In genomic region chr15:63601543-63601942, GRCm38 (mm10) we compare ENCODE assay signal across 9 mouse cellular contexts.
DNase-seq lines count a peak whose midpoint lies in the region; ATAC-seq and TF ChIP-seq lines count a peak whose summit lies in the region.
"Had no signal": no experiment of that assay in that cellular context is flagged by ENCODE, and none has a peak within 500 bp of the region (broad histone marks: within the 10 kb centered on the region; RNA-seq: fewer than 3 reads in every experiment).

No protein-coding gene starts in this region.

- intact Hi-C loops in left cerebral cortex, adult 2 months (cut with DNase I): loop anchor here (2.0 kb wide), 1 partner anchor 1619 kb away; no protein-coding TSS in a partner anchor

- no peak overlapping the region for H3K27ac ChIP-seq in heart, embryonic 12.5 days (ENCODE audit: poor library complexity, severe bottlenecking)
- no peak overlapping the region for H3K27ac ChIP-seq in MEL (ENCODE audit: control insufficient read depth, low read depth, low read length)
- H3K27ac ChIP-seq in left cerebral cortex, adult 2 months: no peak overlapping the region
- H3K27ac ChIP-seq: lung, embryonic 15.5 days had no signal

- H3K4me1 ChIP-seq in heart, embryonic 12.5 days (replicated peaks): no peaks in the 10 kb centered on the region
- no peaks in the 10 kb centered on the region for H3K4me1 ChIP-seq in MEL (ENCODE audit: control insufficient read depth in 1 of 2, insufficient read depth in 2 of 2, low read length in 2 of 2)
- H3K4me1 ChIP-seq: lung, embryonic 15.5 days had no signal

- no peaks in the 10 kb centered on the region for H3K79me2 ChIP-seq in MEL (ENCODE audit: control insufficient read depth, insufficient read depth, low read length, poor library complexity)

- H3K27me3 ChIP-seq in heart, embryonic 12.5 days (replicated peaks): no peaks in the 10 kb centered on the region
- no peaks in the 10 kb centered on the region for H3K27me3 ChIP-seq in MEL (ENCODE audit: control insufficient read depth in 1 of 2, insufficient read depth in 2 of 2, low read length in 2 of 2)
- H3K27me3 ChIP-seq in splenic B cell, adult 2 months (ENCODE audit: control insufficient read depth, insufficient read depth, low read length, poor library complexity, severe bottlenecking): no peaks in the 10 kb centered on the region
- H3K27me3 ChIP-seq: lung, embryonic 15.5 days had no signal

- H3K4me2 ChIP-seq in heart, embryonic 12.5 days: no peak overlapping the region
- H3K4me2 ChIP-seq: lung, embryonic 15.5 days had no signal

- TF ChIP-seq CTCF in MEL (IDR thresholded peaks at IDR 0.05 in 2 of 3, conservative IDR thresholded peaks at IDR 0.05 in 1 of 3; ENCODE audit: control insufficient read depth in 1 of 3, insufficient read depth in 1 of 3, low read depth in 2 of 3, low read length in 3 of 3, poor library complexity in 1 of 3, severe bottlenecking in 1 of 3): peak in 2 of 3 experiments; percentile 22 to 28; a peak in 3 of 6 replicates
- TF ChIP-seq CTCF in left cerebral cortex, adult 2 months (IDR thresholded peaks at IDR 0.05): peak; percentile 72

- H3K36me3 ChIP-seq in heart, embryonic 12.5 days: no peaks in the 10 kb centered on the region
- H3K36me3 ChIP-seq in MEL (ENCODE audit: control insufficient read depth in 1 of 2, insufficient read depth in 2 of 2, low read length in 2 of 2): no peaks in the 10 kb centered on the region
- no peaks in the 10 kb centered on the region for H3K36me3 ChIP-seq in splenic B cell, adult 2 months (ENCODE audit: control insufficient read depth, insufficient read depth, low read length, poor library complexity, severe bottlenecking)
- H3K36me3 ChIP-seq: lung, embryonic 15.5 days had no signal

- ATAC-seq in heart, embryonic 12.5 days (ENCODE audit: insufficient number of reproducible peaks, low FRiP score): no peak

- TF ChIP-seq POLR2A in MEL (IDR thresholded peaks at IDR 0.05; ENCODE audit: control insufficient read depth in 1 of 2, insufficient read depth in 1 of 2, low read depth in 1 of 2, low read length in 2 of 2, poor library complexity in 1 of 2): no peak

- DNase-seq in heart, adult 18-20 months: peak; percentile 31 to 53
- DNase-seq in MEL (ENCODE audit: low read depth, low spot score): no peak
- DNase-seq in embryo, embryonic 11.5 days (ENCODE audit: low read depth, low spot score): peak; percentile 37
- peak; percentile 65 for DNase-seq in heart, postnatal 4 days
- DNase-seq in left cerebral cortex, adult 2 months (ENCODE audit: extremely low spot score in 1 of 2, low spot score in 2 of 2): peak in 1 of 2 experiments; percentile 22
- peak; percentile 62 for DNase-seq in mesoderm, embryonic 11.5 days (ENCODE audit: low read depth, low spot score)
- peak; percentile 63 for DNase-seq in splenic B cell, adult 2 months (ENCODE audit: low read depth, low spot score)

- no peak overlapping the region for H3K4me3 ChIP-seq in heart, embryonic 12.5 days
- H3K4me3 ChIP-seq in MEL (ENCODE audit: control insufficient read depth in 1 of 2, insufficient read depth in 1 of 2, low read depth in 2 of 2, low read length in 2 of 2): no peak overlapping the region
- H3K4me3 ChIP-seq in left cerebral cortex, adult 2 months: no peak overlapping the region
- H3K4me3 ChIP-seq: lung, embryonic 15.5 days had no signal

- WGBS in heart, embryonic 12.5 days: 52% methylated on average over 5 of the region's 5 CpGs

- peak; percentile 33 for TF ChIP-seq RAD21 in MEL (IDR thresholded peaks at IDR 0.05; ENCODE audit: low read depth, low read length)

- no peaks in the 10 kb centered on the region for H3K9me3 ChIP-seq in heart, embryonic 12.5 days (replicated peaks)
- H3K9me3 ChIP-seq in MEL (replicated peaks; ENCODE audit: insufficient read depth, low read length): no peaks in the 10 kb centered on the region
- H3K9me3 ChIP-seq: lung, embryonic 15.5 days had no signal

- H3K9ac ChIP-seq in heart, embryonic 12.5 days: no peak overlapping the region
- no peak overlapping the region for H3K9ac ChIP-seq in MEL (ENCODE audit: control insufficient read depth, low read depth, low read length, poor library complexity, severe bottlenecking)
- H3K9ac ChIP-seq: lung, embryonic 15.5 days had no signal

- TF ChIP-seq EP300 in MEL (IDR thresholded peaks at IDR 0.05; ENCODE audit: low read depth in 1 of 2, low read length in 2 of 2): no peak

TF ChIP-seq in MEL, 35 proteins besides CTCF, POLR2A, EP300 and RAD21:
- no peak for TF ChIP-seq TBP (IDR thresholded peaks at IDR 0.05; ENCODE audit: low read depth, low read length)
- peak; percentile 20; the same call in 1 of the 2 replicates for TF ChIP-seq SMC3 (IDR thresholded peaks at IDR 0.05; ENCODE audit: low read depth, low read length)
